Comparison of ENCODE assay signal across 9 mouse cellular contexts in genomic region chrX:169880826-169881225, GRCm38 (mm10).
DNase-seq lines count a peak whose midpoint lies in the region; ATAC-seq and TF ChIP-seq lines count a peak whose summit lies in the region.
"Had no signal": no experiment of that assay in that cellular context is flagged by ENCODE, and none has a peak within 500 bp of the region (broad histone marks: within the 10 kb centered on the region; RNA-seq: fewer than 3 reads in every experiment).

No protein-coding gene starts in this region.

- no peak for TF ChIP-seq POLR2A in heart, adult 2 months (IDR thresholded peaks at IDR 0.05; ENCODE audit: insufficient read depth, low read depth, low read length)
- TF ChIP-seq POLR2A in olfactory bulb, adult 2 months (IDR thresholded peaks at IDR 0.05; ENCODE audit: insufficient read depth, low read depth, low read length): no peak

- H3K79me2 ChIP-seq in heart, adult 2 months (replicated peaks; ENCODE audit: control insufficient read depth, insufficient read depth, low read length): no peaks in the 10 kb centered on the region

- peak; percentile 22 to 34 for DNase-seq in heart, adult 2 months
- no peak for DNase-seq in heart, postnatal 14 days
- DNase-seq in embryonic facial prominence, embryonic 14.5 days (ENCODE audit: low spot score): no peak
- DNase-seq in lung, embryonic 14.5 days: peak; percentile 18
- no peak for DNase-seq in cerebellum, postnatal 14 days

- WGBS in heart, adult 2 months: 35% methylated on average over 10 of the region's 10 CpGs
- WGBS in embryonic facial prominence, embryonic 14.5 days: 21% methylated on average over 10 of the region's 10 CpGs
- 23% methylated on average over 10 of the region's 10 CpGs for WGBS in hindbrain, embryonic 16.5 days
- 10% methylated on average over 10 of the region's 10 CpGs for WGBS in lung, embryonic 14.5 days
- 21% methylated on average over 10 of the region's 10 CpGs for WGBS in olfactory bulb, adult 2 months

- no peaks in the 10 kb centered on the region for H3K27me3 ChIP-seq in heart, adult 2 months (ENCODE audit: control insufficient read depth, insufficient read depth, low read length)
- H3K27me3 ChIP-seq in embryonic facial prominence, embryonic 14.5 days (replicated peaks; ENCODE audit: control insufficient read depth, insufficient read depth, low read length): peaks cover 27% of the 10 kb centered on the region
- H3K27me3 ChIP-seq in hindbrain, embryonic 16.5 days (replicated peaks; ENCODE audit: control insufficient read depth, insufficient read depth, low read length): peaks cover 2% of the 10 kb centered on the region; the same call in 1 of the 2 replicates
- H3K27me3 ChIP-seq in lung, embryonic 14.5 days (ENCODE audit: insufficient read depth, low read length): 0 out of 2 replicates have a peak, but pooled peaks cover 3% of the 10 kb centered on the region
- H3K27me3 ChIP-seq: Patski had no signal

- peaks cover 2% of the 10 kb centered on the region for H3K4me1 ChIP-seq in heart, adult 2 months (ENCODE audit: control insufficient read depth, insufficient read depth, low read length)
- 0 out of 2 replicates have a peak, but pooled peaks cover 7% of the 10 kb centered on the region for H3K4me1 ChIP-seq in embryonic facial prominence, embryonic 14.5 days (ENCODE audit: control insufficient read depth, insufficient read depth, low read length)
- H3K4me1 ChIP-seq in hindbrain, embryonic 16.5 days (ENCODE audit: control insufficient read depth, insufficient read depth, low read depth, low read length): no peaks in the 10 kb centered on the region; the same call in 1 of the 2 replicates
- H3K4me1 ChIP-seq in lung, embryonic 14.5 days (ENCODE audit: insufficient read depth): no peaks in the 10 kb centered on the region
- H3K4me1 ChIP-seq in olfactory bulb, adult 2 months (ENCODE audit: control insufficient read depth, insufficient read depth, low read length): no peaks in the 10 kb centered on the region

- no peak for ATAC-seq in embryonic facial prominence, embryonic 14.5 days (ENCODE audit: low read depth)
- ATAC-seq in hindbrain, embryonic 16.5 days: no peak
- no peak for ATAC-seq in lung, embryonic 14.5 days (ENCODE audit: insufficient read depth)
- ATAC-seq in cerebellum, adult (ENCODE audit: insufficient number of reproducible peaks, low FRiP score, low TSS enrichment): no peak

- peak overlapping the region; percentile 37 for H3K27ac ChIP-seq in heart, adult 2 months
- H3K27ac ChIP-seq in embryonic facial prominence, embryonic 14.5 days (replicated peaks; ENCODE audit: low read depth, low read length): peak overlapping the region; percentile 61
- no peak overlapping the region for H3K27ac ChIP-seq in hindbrain, embryonic 16.5 days (ENCODE audit: low read depth, low read length)
- peak overlapping the region; percentile 33; the same call in 1 of the 2 replicates for H3K27ac ChIP-seq in lung, embryonic 14.5 days (ENCODE audit: low read depth)
- H3K27ac ChIP-seq in olfactory bulb, adult 2 months (ENCODE audit: insufficient read depth, low read depth, low read length): 0 out of 2 replicates have a peak overlapping the region, but pooled peaks have one; percentile 57

- H3K9me3 ChIP-seq in embryonic facial prominence, embryonic 14.5 days (ENCODE audit: control insufficient read depth, low read length): no peaks in the 10 kb centered on the region
- H3K9me3 ChIP-seq in hindbrain, embryonic 16.5 days (ENCODE audit: control insufficient read depth, low read length): no peaks in the 10 kb centered on the region
- H3K9me3 ChIP-seq in lung, embryonic 14.5 days (ENCODE audit: low read depth, low read length): no peaks in the 10 kb centered on the region

- TF ChIP-seq CTCF in heart, adult 2 months (IDR thresholded peaks at IDR 0.05): no peak
- TF ChIP-seq CTCF in lung, embryonic 14.5 days (IDR thresholded peaks at IDR 0.05; ENCODE audit: low read depth): no peak
- TF ChIP-seq CTCF in olfactory bulb, adult 2 months (IDR thresholded peaks at IDR 0.05; ENCODE audit: insufficient read depth, low read depth, low read length): no peak

- H3K9ac ChIP-seq in heart, adult 2 months (ENCODE audit: low read depth, low read length): peak overlapping the region; percentile 42
- H3K9ac ChIP-seq in embryonic facial prominence, embryonic 14.5 days (ENCODE audit: low read depth, low read length): peak overlapping the region; percentile 59
- peak overlapping the region; percentile 11; the same call in 1 of the 2 replicates for H3K9ac ChIP-seq in hindbrain, embryonic 16.5 days (ENCODE audit: low read depth, low read length)
- peak overlapping the region; percentile 51 for H3K9ac ChIP-seq in lung, embryonic 14.5 days

- peak overlapping the region; percentile 57 for H3K4me2 ChIP-seq in embryonic facial prominence, embryonic 14.5 days (ENCODE audit: low read depth, low read length)
- H3K4me2 ChIP-seq in hindbrain, embryonic 16.5 days (ENCODE audit: low read length): peak overlapping the region; percentile 57
- H3K4me2 ChIP-seq in lung, embryonic 14.5 days: peak overlapping the region; percentile 67

- H3K4me3 ChIP-seq in heart, adult 2 months: peak overlapping the region; percentile 52
- H3K4me3 ChIP-seq in embryonic facial prominence, embryonic 14.5 days (ENCODE audit: low read depth, low read length): peak overlapping the region; percentile 49
- peak overlapping the region; percentile 43 for H3K4me3 ChIP-seq in hindbrain, embryonic 16.5 days (ENCODE audit: low read length)
- peak overlapping the region; percentile 49 for H3K4me3 ChIP-seq in lung, embryonic 14.5 days (ENCODE audit: low read depth, low read length)
- peak overlapping the region; percentile 32 for H3K4me3 ChIP-seq in olfactory bulb, adult 2 months (ENCODE audit: insufficient read depth, low read depth, low read length)

- intact Hi-C loops in heart, adult 2 months (cut with DNase I): loop anchor here (5.0 kb wide), 1 partner anchor 96 kb away; no protein-coding TSS in a partner anchor
- intact Hi-C loops in heart, postnatal 14 days (cut with DNase I): loop anchor here (5.0 kb wide), 1 partner anchor 101 kb away; no protein-coding TSS in a partner anchor

- H3K36me3 ChIP-seq in heart, adult 2 months (ENCODE audit: control insufficient read depth, insufficient read depth, low read length): no peaks in the 10 kb centered on the region
- H3K36me3 ChIP-seq in embryonic facial prominence, embryonic 14.5 days (ENCODE audit: control insufficient read depth, insufficient read depth, low read length): no peaks in the 10 kb centered on the region
- no peaks in the 10 kb centered on the region for H3K36me3 ChIP-seq in hindbrain, embryonic 16.5 days (ENCODE audit: control insufficient read depth, insufficient read depth, low read length)
- no peaks in the 10 kb centered on the region for H3K36me3 ChIP-seq in lung, embryonic 14.5 days (ENCODE audit: insufficient read depth)

- TF ChIP-seq EP300 in heart, adult 2 months (IDR thresholded peaks at IDR 0.05; ENCODE audit: insufficient read depth, low read depth, low read length): no peak

Comparison
In these comparisons a context has a peak if more than half of its experiments do, and no peak if none do; other contexts are left out.
1. DNase-seq: peak in heart, adult 2 months (2 of 2) and lung, embryonic 14.5 days (single experiment); none in heart, postnatal 14 days (0 of 2), embryonic facial prominence, embryonic 14.5 days (single experiment) and cerebellum, postnatal 14 days (0 of 2).
2. Peak in every context shown above with its lines, with median percentiles within 50 percentile points of each other: H3K4me3 ChIP-seq, H3K9ac ChIP-seq and H3K4me2 ChIP-seq.